8 mouse cellular contexts compared by ENCODE assay signal in genomic region chr17:37083327-37083726, GRCm38 (mm10). TPM values are rescaled to one million over a fixed set of nuclear protein-coding genes. Genes with fewer than 3 reads are reported as not detected.
DNase-seq lines count a peak whose midpoint lies in the region; ATAC-seq and TF ChIP-seq lines count a peak whose summit lies in the region.

No protein-coding gene starts in this region.

- no peak overlapping the region for H3K9ac ChIP-seq in heart, embryonic 11.5 days (ENCODE audit: low read depth, low read length)
- H3K9ac ChIP-seq in heart, embryonic 13.5 days = no peak overlapping the region
- H3K9ac ChIP-seq in kidney, postnatal 0 days (ENCODE audit: low read depth, low read length) = no peak overlapping the region

- WGBS in heart, embryonic 11.5 days (ENCODE audit: insufficient replicate concordance) = 2% methylated on average over 8 of the region's 8 CpGs
- 1% methylated on average over 8 of the region's 8 CpGs for WGBS in heart, embryonic 13.5 days
- 4% methylated on average over 8 of the region's 8 CpGs for WGBS in kidney, postnatal 0 days

- DNase-seq in heart, adult 18-20 months = peak; percentile 45 to 72
- DNase-seq in Muller cell, postnatal 12 days (ENCODE audit: inconsistent ontology term) = peak; percentile 92
- peak; percentile 88 for DNase-seq in embryo, embryonic 10.5 days (ENCODE audit: low spot score)
- DNase-seq in kidney, postnatal 0 days (ENCODE audit: low spot score) = peak; percentile 88
- peak; percentile 72 for DNase-seq in right cerebral cortex, postnatal 4 days

- no peak overlapping the region for H3K4me3 ChIP-seq in heart, embryonic 11.5 days (ENCODE audit: low read depth, low read length)
- H3K4me3 ChIP-seq in heart, embryonic 13.5 days = no peak overlapping the region
- no peak overlapping the region for H3K4me3 ChIP-seq in kidney, postnatal 0 days (replicated peaks; ENCODE audit: low read depth, low read length)

- no peaks in the 10 kb centered on the region for H3K36me3 ChIP-seq in heart, embryonic 11.5 days (ENCODE audit: control insufficient read depth, insufficient read depth, low read length)
- no peaks in the 10 kb centered on the region for H3K36me3 ChIP-seq in heart, embryonic 13.5 days
- no peaks in the 10 kb centered on the region for H3K36me3 ChIP-seq in kidney, postnatal 0 days (ENCODE audit: insufficient read depth, low read length)

- no peak overlapping the region for H3K4me2 ChIP-seq in heart, embryonic 11.5 days
- no peak overlapping the region; the same call in 1 of the 2 replicates for H3K4me2 ChIP-seq in heart, embryonic 13.5 days
- no peak overlapping the region for H3K4me2 ChIP-seq in kidney, postnatal 0 days (ENCODE audit: low read length)

- no peaks in the 10 kb centered on the region for H3K27me3 ChIP-seq in heart, embryonic 11.5 days (ENCODE audit: control insufficient read depth, insufficient read depth, low read length)
- H3K27me3 ChIP-seq in heart, embryonic 13.5 days (replicated peaks) = no peaks in the 10 kb centered on the region
- H3K27me3 ChIP-seq in kidney, postnatal 0 days (ENCODE audit: insufficient read depth, low read length) = no peaks in the 10 kb centered on the region

- TF ChIP-seq CTCF in kidney, postnatal 0 days (IDR thresholded peaks at IDR 0.05; ENCODE audit: low read depth) = peak; percentile 94

- ATAC-seq in heart, embryonic 11.5 days (replicated peaks; ENCODE audit: insufficient number of reproducible peaks, low FRiP score, low TSS enrichment) = no peak
- peak; percentile 19 for ATAC-seq in heart, embryonic 13.5 days (ENCODE audit: extremely low read depth, insufficient number of reproducible peaks, low FRiP score, low TSS enrichment)
- peak; percentile 73 for ATAC-seq in kidney, postnatal 0 days (replicated peaks; ENCODE audit: low FRiP score, low read depth)
- peak; percentile 97 for ATAC-seq in megakaryocyte, adult 5-6 weeks (ENCODE audit: poor library complexity, severe bottlenecking)

- no peaks in the 10 kb centered on the region for H3K4me1 ChIP-seq in heart, embryonic 11.5 days (ENCODE audit: control insufficient read depth, insufficient read depth, low read length)
- H3K4me1 ChIP-seq in heart, embryonic 13.5 days = peaks cover 6% of the 10 kb centered on the region
- no peaks in the 10 kb centered on the region for H3K4me1 ChIP-seq in kidney, postnatal 0 days (replicated peaks; ENCODE audit: insufficient read depth, low read length)

- H3K9me3 ChIP-seq in heart, embryonic 11.5 days (replicated peaks; ENCODE audit: control insufficient read depth, low read length) = no peaks in the 10 kb centered on the region
- H3K9me3 ChIP-seq in heart, embryonic 13.5 days = no peaks in the 10 kb centered on the region
- no peaks in the 10 kb centered on the region for H3K9me3 ChIP-seq in kidney, postnatal 0 days (replicated peaks; ENCODE audit: low read length)

- H3K27ac ChIP-seq in heart, embryonic 11.5 days (ENCODE audit: low read depth, low read length) = no peak overlapping the region
- no peak overlapping the region for H3K27ac ChIP-seq in heart, embryonic 13.5 days (replicated peaks)
- H3K27ac ChIP-seq in kidney, postnatal 0 days = no peak overlapping the region

RNA-seq across cellular contexts. Expression of gene Olfr90, which starts 5.0 kb away (rescaled TPM):
- total RNA-seq in heart, adult 18-20 months (2021) = not detected
- not detected in 2 replicates for polyA plus RNA-seq in heart, embryonic 11.5 days (2014; fragmentation: Nextera tagmentation; extraction: Ambion mirVana)
- not detected in 2 replicates for polyA plus RNA-seq in heart, embryonic 13.5 days (2015; fragmentation: Nextera tagmentation; extraction: Ambion mirVana)
- not detected in 2 replicates for polyA plus RNA-seq in kidney, postnatal 0 days (2015; fragmentation: Nextera tagmentation; extraction: Ambion mirVana)
- total RNA-seq in megakaryocyte, adult 5-6 weeks (2015) = not detected in 2 replicates
- total RNA-seq in megakaryocyte, adult 5-6 weeks (2017) = not detected in 2 replicates

RNA-seq across cellular contexts. Expression of gene Olfr91, which starts 14.8 kb away (rescaled TPM):
- total RNA-seq in heart, adult 18-20 months (2021) = not detected
- not detected in 2 replicates for polyA plus RNA-seq in heart, embryonic 11.5 days (2014; fragmentation: Nextera tagmentation; extraction: Ambion mirVana)
- polyA plus RNA-seq in heart, embryonic 13.5 days (2015; fragmentation: Nextera tagmentation; extraction: Ambion mirVana) = not detected in 2 replicates
- not detected in 2 replicates for polyA plus RNA-seq in kidney, postnatal 0 days (2015; fragmentation: Nextera tagmentation; extraction: Ambion mirVana)
- not detected in 2 replicates for total RNA-seq in megakaryocyte, adult 5-6 weeks (2015)
- total RNA-seq in megakaryocyte, adult 5-6 weeks (2017) = not detected in 2 replicates

RNA-seq across cellular contexts. Expression of gene Olfr92, which starts 36.6 kb away (rescaled TPM):
- not detected for total RNA-seq in heart, adult 18-20 months (2021)
- not detected in 2 replicates for polyA plus RNA-seq in heart, embryonic 11.5 days (2014; fragmentation: Nextera tagmentation; extraction: Ambion mirVana)
- not detected in 2 replicates for polyA plus RNA-seq in heart, embryonic 13.5 days (2015; fragmentation: Nextera tagmentation; extraction: Ambion mirVana)
- not detected in 2 replicates for polyA plus RNA-seq in kidney, postnatal 0 days (2015; fragmentation: Nextera tagmentation; extraction: Ambion mirVana)
- total RNA-seq in megakaryocyte, adult 5-6 weeks (2015) = not detected in 2 replicates
- not detected in 2 replicates for total RNA-seq in megakaryocyte, adult 5-6 weeks (2017)

RNA-seq across cellular contexts. Expression of gene Gabbr1, which starts 37.6 kb away (rescaled TPM):
- total RNA-seq in heart, adult 18-20 months (2021) = 1 to 10 TPM; 6.0 to 8.2 TPM
- 4.4 and 6.0 TPM in 2 replicates for polyA plus RNA-seq in heart, embryonic 11.5 days (2014; fragmentation: Nextera tagmentation; extraction: Ambion mirVana)
- 4.5 and 6.9 TPM in 2 replicates for polyA plus RNA-seq in heart, embryonic 13.5 days (2015; fragmentation: Nextera tagmentation; extraction: Ambion mirVana)
- polyA plus RNA-seq in kidney, postnatal 0 days (2015; fragmentation: Nextera tagmentation; extraction: Ambion mirVana) = 5.2 and 6.1 TPM in 2 replicates
- 12.4 and 14.2 TPM in 2 replicates for total RNA-seq in megakaryocyte, adult 5-6 weeks (2015)
- total RNA-seq in megakaryocyte, adult 5-6 weeks (2017) = 5.7 and 10.5 TPM in 2 replicates
